Comparison of ENCODE assay signal across 24 mouse cellular contexts in the genomic region with DNA sequence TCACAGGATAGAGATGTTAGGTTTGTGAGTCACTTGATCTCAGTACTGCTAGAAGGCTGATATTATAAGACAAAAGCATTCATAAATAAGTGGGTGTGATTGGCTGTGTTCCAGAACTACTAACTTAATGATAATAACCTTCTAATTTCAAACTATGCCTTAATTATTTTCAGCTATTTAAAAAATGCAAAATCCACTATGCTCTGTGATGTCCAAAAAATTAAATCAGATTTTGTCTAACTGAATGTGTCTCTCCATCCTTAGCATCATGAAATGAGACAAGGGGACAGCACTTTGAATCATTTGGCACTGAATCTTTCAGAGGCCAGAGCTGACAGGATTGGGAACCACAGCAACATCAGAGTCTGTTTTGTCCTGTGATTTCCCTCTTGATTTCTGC.
"Had no signal": no experiment of that assay in that cellular context is flagged by ENCODE, and none has a peak within 500 bp of the region (broad histone marks: within the 10 kb centered on the region; RNA-seq: fewer than 3 reads in every experiment).

No protein-coding gene starts in this region.

- H3K9me3 ChIP-seq: heart, embryonic 13.5 days; heart, embryonic 15.5 days; hindbrain, embryonic 10.5 days; hindbrain, embryonic 12.5 days; limb, embryonic 10.5 days; limb, embryonic 12.5 days had no signal

- H3K36me3 ChIP-seq: heart, embryonic 13.5 days; heart, embryonic 15.5 days; hindbrain, embryonic 10.5 days; hindbrain, embryonic 12.5 days; limb, embryonic 10.5 days; limb, embryonic 12.5 days had no signal

- ATAC-seq: hindbrain, embryonic 16.5 days; intestine, embryonic 16.5 days had no signal

- H3K27ac ChIP-seq: gastrocnemius, adult 2 months; heart, adult 2 months; heart, embryonic 13.5 days; heart, embryonic 15.5 days; hindbrain, embryonic 10.5 days; hindbrain, embryonic 12.5 days; hindbrain, embryonic 14.5 days; layer of hippocampus, adult 2 months; left cerebral cortex, adult 2 months; limb, embryonic 10.5 days; limb, embryonic 12.5 days had no signal

- H3K9ac ChIP-seq: heart, embryonic 13.5 days; heart, embryonic 15.5 days; hindbrain, embryonic 12.5 days; hindbrain, embryonic 14.5 days; limb, embryonic 12.5 days had no signal

- H3K4me2 ChIP-seq: heart, embryonic 11.5 days; heart, embryonic 13.5 days; heart, embryonic 15.5 days; hindbrain, embryonic 12.5 days; hindbrain, embryonic 14.5 days; limb, embryonic 12.5 days; liver, embryonic 11.5 days had no signal

- DNase-seq: gastrocnemius, adult 2 months; gastrocnemius, postnatal 10 days; gastrocnemius, postnatal 25 days; heart, adult 2 months; heart, postnatal 14 days; heart, postnatal 4 days; kidney, adult 11 months; kidney, postnatal 10 days; kidney, postnatal 25 days; kidney, postnatal 4 days; liver had no signal

- H3K27me3 ChIP-seq: heart, embryonic 13.5 days; heart, embryonic 15.5 days; hindbrain, embryonic 12.5 days; limb, embryonic 12.5 days had no signal

- H3K4me1 ChIP-seq: heart, embryonic 15.5 days; hindbrain, embryonic 12.5 days; limb, embryonic 10.5 days; limb, embryonic 12.5 days had no signal

- H3K4me3 ChIP-seq: gastrocnemius, adult 2 months; heart, adult 2 months; heart, embryonic 13.5 days; heart, embryonic 15.5 days; hindbrain, embryonic 10.5 days; hindbrain, embryonic 12.5 days; layer of hippocampus, adult 2 months; left cerebral cortex, adult 2 months; limb, embryonic 10.5 days; limb, embryonic 12.5 days had no signal
